Mouse (Mus musculus) gonadal fat pad, adult 2 months (tissue): ENCODE measurements around the gene Rtl5. TPM values are rescaled to one million over a fixed set of nuclear protein-coding genes. Genes with fewer than 3 reads are reported as not detected.

Source experiments
- DNase-seq: peaks from one replicate; pipeline ENCODE4 v3.0.0-alpha.2; 2012; ENCODE audit warnings: low read depth
- polyA plus RNA-seq: library from polyadenylated mRNA; depleted of rRNA; stranded (reverse); fragments of >200 nt; gene quantifications from 2 replicates; pipeline ENCODE4 v1.2.3, GENCODE M21; 2012

Gene Rtl5
- polyA plus RNA-seq, 1 experiment: 22.2 TPM

DNA sequence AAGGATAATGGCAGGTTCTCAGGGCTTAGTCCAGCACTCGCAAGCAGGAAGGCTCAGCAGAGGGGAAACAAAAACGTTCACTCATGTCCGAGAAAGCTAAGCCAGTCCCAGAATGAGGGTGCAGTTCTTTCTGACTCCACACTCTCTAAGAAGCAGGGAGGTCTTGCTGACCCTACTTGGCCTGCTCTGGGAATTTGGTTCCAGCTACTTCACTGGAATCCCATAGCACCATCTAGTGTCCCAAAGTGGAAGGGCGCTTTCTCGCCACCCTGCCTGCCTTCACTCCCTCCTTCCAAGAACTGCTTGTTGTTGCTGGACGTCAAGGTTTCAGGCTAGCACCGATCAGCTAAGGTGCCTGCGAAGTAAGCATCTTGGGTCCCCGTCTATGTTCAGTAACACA lies 5.0 kb downstream of the Rtl5 start:
- no peak for DNase-seq

DNA sequence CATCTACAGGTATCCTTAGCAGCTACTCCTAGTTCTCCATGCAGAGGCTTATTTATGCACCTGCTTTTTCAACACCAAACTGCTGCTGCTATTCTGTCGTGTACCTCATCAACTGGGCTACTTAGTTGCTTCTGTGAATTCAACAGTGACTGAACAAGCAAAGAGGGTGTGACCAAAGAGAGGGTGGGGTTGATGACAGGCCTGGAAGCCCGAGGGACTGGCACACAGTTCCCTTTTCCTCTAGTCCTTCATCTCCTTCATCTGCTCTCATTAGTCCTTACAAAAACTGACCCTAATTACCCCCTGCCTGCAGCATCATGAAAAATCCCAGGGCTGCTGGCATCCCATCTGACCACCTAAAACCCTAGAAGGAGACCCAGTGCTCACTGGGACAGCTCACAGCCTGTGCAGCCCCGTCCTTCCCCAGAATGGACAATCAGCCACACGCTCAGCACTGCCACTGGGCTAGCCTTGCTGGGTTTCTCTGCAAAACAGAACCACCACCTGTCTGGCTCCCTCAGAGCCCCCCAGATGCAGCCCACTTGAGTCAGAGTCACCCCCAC lies 5.8 kb downstream of the Rtl5 start:
- no peak for DNase-seq

DNA sequence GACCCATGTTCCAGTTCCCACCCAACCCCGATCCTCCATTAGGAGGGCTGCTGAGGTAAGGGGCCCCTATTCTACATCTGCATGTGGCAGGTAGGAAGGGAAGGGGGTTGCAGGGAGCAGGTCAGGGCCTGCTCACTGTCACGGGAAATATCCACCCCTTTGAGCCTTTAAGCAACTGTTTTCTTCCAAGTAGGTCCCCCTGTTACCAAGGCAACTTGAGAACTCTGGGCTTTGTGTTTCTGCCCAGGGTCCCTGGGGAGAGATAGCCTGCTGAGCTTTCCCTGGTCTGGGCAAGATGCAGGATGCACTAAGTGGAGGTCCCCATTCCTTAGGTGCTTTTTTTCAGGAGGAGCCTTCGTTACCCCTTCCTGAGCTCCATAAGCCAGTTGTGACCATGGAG lies 7.0 kb downstream of the Rtl5 start:
- DNase-seq: no peak

DNA sequence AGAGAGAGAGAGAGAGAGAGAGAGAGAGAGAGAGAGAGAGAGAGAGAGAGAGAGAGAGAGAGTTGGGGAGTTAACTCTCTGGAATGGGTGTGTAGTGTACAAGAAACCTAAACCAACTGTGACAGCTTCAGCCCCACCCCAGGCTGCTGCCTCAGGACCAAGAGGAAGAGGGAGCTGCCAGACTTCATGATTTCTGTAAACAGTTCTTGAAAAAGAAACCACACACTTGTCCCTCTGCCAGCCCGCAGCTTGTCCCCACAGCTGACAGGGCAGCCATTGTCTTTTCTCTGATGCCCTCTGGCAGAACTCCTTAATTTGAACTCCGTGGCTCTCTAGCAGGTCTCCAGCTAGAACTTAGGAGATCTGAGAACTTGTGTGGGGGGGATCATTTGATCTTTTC lies 10.2 kb downstream of the Rtl5 start:
- DNase-seq: no peak

DNA sequence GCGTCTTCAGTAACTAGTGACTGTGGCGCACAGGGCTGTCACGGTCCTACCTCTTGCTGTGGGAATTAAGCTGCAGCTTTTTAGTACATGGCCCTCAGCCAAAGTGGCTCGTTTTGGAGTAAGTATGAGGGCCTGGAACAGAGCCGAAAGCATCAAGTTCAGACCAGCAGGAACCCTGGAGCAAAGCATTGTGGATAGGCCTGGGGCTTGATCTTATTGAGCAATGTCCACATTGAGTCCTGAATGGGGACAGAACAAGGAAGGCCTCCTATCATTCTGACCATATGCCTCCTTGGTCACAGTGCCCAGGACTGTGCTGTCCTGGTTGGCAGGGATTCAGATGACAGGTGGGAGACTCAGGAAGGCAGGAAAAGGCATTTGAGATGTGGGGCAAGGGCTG lies 10.9 kb downstream of the Rtl5 start:
- DNase-seq: no peak

DNA sequence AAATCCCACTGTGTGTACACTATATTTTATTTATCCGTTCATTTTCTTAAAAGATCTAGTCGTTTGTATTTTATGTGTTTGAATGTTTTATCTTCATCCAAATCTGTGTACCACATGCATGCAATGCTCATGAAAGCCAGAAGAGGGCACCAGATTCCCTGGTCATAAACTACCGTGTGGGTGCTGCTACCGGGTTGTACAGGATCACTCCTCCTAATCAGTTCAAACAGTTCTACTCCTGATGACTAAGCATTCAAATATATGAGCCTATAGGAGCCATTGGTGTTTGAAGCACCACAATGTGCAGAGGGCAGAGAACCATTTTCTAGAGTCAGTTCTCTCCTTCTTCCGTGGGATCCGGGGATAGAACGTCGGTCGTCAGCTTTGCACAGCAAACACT lies 11.7 kb downstream of the Rtl5 start:
- no peak for DNase-seq

DNA sequence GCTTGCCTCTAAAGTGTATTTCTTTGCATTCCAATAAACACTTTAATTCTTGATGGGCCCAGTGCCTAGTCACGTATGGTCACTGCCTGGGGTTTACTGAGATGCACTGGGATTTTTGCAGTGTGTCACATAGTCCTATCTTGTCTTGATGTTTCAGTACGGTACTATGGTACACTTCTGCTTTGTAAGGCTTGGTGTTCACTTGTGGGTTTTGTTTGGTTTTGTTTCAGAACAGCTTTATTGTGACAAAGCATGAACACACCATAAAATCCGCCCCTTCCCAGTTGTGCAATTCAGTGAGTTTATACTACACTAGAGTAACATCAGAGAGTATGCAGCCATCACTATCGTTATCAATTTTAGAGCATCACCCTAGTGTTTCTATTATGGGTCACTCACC lies 17.1 kb downstream of the Rtl5 start:
- DNase-seq: no peak

DNA sequence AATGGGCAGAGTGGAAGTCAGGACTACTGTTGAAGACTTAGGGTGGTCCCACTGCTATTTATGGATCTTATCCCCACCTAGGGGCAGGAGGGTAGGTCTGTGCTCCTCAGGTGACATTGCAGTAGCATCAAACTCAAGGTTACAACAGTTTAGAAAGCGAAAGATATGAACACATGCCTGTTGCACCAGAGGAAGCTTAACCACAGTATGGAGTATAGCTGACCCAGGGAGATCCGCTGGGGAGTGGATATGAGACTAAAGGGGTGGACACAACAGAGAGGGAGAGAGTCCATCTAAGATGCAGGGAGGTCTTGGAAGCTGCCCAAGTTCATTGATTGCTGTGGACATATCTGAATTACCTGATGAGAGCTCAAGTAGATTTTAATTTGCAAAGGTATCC lies 17.7 kb downstream of the Rtl5 start:
- DNase-seq: no peak

DNA sequence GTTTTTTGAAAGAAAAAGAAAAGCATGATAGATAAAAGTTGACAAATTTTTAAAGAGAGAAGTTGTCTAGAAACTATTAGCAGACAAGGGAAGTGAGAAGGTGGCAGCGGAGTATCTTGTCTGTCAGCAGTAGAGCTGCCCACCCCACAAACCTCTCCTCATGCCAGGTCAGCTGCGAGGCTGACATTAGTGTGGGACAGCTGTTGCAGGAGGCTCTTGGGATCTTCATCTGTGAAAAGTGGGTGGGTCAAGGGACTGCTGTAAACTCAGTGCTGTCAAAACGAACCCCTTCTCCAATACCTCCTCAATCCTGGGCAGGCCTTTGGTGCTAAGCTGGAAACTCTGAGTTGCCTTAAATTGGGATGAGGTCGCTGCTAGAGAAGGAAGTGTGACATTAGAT lies 19.9 kb downstream of the Rtl5 start:
- no peak for DNase-seq

DNA sequence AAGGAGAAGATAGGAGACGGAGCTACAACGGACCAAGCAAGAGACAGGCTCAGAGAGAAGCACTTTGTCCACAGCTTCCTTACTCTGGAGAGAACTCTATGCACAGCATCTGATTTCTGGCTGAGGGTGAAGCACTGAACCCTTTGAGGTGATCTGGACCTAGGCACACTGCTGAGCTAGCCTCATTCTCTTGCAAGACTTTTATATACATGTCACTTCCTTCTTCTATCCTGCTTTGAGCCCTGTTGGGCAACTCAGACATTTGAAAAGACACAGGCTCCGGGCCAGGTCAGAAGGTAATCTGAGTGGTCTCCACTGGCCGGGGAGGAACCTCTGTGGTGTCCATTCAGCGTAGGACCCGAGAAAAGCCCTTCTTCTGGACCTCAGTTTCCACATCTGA lies 20.6 kb downstream of the Rtl5 start:
- no peak for DNase-seq

DNA sequence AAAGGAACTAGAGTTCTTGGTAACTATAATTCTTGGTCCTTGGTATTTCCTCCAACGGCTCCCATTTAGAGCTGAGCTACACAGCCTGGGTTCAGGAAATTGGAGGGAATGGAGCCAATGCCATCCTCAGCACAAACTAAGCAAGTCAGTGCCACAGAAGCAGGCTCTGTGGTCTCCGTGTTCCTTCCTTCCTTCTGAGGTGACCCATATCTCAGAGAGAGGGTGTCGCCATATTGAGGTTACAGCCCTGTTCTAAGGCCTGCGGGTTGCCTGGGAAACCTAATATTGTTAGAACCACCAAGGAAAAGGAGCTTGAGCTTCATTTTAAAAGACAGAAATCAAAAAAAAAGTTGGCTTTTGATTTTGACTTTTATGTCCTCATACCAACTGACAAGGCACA lies 28.7 kb downstream of the Rtl5 start:
- DNase-seq: no peak

DNA sequence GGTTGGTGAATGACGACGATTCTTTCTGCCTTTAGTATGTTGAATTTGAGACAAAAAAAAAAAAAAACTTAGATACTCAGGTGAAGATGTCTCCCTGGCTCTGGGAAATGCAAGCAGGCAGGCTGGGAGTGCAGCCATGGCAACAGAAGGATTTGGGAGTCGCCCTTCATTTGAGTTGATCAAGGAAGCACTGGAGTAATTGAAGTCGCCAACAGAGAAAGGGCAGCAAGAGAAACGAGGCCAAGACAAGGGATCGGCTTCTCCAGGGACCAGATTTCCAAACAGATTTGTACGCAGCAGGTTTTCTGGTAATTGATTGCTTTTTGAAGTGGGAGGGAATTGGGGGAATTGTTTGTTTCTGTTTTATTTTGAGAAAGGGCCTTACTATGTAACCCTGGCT lies 29.5 kb downstream of the Rtl5 start:
- DNase-seq: no peak

DNA sequence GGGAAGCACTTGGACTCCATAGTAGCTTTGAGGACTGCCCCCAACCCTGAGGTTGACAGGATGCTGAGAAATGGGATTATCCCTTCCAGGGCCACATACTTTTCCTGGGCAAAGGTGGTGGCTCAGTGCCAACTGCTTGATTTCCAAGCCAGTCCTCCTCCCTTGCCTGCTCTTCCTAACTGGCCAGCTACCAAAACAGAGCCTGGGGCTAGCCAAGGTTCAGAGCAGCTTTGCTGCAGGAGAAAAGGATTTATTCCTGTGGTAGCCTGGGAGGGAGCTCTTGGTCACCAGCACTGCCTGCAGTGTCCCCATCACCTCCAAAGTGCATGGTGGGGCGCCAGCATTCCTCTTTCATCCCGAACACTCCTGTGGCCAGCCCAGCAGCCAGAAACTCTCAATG lies 33.6 kb downstream of the Rtl5 start:
- DNase-seq: no peak

DNA sequence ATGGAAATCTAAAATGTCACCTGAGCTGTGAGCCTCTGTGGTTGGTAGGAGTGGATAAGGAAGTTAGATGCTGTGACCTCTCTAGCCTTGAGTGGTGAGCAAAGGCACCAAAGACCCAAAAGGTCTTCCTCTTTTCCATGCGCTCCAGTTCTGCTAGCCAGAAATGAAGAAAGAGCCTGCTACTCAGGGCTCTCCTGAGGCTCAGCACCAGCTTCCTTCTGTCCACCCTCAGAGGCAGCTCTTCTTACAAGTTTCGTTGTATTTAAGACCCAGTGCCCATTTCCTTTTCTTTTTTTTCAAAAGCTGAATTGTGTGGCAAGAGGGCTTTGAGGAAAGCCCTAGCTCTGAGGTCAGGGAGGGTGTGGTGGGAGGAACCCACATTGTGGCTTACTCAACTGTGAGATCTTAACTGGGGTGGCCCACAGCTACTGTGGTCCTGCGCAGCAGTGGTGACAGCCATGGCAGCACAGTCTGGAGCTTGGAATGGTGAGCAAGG lies 34.2 kb downstream of the Rtl5 start:
- no peak for DNase-seq

DNA sequence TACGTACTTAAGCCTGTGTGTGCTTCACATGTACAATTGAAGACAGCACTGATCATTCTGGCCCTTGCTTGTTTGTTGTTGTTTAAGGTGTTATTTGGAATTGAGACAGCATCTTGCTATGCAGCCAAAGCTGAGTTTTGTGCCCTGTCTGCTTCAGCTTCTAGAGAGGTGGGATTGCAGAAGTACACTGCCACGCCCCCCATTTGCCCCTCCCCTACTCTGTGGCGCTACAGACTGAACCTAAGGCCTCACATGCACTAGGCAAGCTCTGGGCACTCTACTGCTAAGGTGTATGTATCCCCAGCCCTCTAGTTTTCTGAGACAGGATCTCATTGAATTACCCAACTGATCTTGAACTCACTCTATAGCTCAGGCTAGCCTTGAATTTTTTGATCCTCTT lies 35.4 kb downstream of the Rtl5 start:
- no peak for DNase-seq

DNA sequence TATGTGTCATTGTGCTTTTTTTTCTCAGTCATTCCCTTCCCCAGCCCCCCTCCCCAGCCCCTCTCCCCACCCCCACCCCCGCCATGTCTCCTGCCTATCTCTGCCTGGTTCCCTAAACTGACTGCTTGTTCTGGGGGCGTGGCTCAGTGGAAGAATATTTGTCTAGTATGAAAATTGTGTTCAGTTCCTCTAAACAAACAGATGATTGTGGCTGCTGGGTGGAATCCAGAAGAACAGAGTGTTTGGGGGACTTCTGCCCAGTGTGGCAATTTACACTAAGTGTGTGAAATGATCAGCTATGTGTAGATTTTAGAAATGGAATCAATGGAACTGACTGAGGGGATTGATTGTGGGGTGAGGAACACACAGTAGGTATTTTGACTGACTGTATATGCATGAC lies 37.5 kb downstream of the Rtl5 start:
- no peak for DNase-seq

DNA sequence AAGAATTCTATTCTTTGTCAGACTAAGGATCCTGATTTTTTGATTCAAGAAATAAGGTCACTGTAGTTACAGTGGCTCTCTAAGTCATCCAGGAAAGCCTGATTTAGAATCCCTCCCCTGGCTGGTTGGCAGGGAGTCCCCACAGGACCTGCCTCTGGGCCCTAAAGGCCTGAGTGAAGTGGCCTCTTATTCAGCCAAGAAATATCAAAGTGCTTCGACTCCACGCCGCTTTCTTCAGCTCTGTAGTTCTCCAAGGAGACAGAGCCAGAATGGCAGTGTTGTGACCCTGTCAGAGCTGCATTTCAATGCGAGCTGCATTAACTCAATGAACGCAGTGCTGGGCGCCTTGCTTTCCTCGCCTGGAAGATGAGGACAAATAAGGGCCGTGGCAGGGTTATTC lies 38.7 kb downstream of the Rtl5 start:
- DNase-seq: no peak

DNA sequence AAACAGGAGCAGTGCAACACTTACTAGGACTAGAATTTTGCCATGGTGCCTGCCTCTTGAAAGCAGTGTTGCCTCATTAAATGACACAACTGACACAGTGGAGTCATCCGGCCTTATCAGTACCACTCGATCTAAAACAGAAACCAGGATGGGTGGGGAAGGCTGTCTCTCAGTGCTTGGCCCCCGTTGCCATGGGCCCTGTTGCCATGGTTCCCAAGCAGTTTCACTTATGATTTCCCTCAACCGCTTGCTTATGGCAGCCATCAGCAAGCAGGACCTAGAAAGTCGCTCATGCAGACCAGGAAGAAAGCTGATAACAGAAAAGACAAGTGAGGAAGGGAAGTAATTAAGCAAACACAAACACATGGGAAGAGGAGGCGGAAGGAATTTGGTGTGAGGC lies 39.3 kb downstream of the Rtl5 start:
- no peak for DNase-seq

DNA sequence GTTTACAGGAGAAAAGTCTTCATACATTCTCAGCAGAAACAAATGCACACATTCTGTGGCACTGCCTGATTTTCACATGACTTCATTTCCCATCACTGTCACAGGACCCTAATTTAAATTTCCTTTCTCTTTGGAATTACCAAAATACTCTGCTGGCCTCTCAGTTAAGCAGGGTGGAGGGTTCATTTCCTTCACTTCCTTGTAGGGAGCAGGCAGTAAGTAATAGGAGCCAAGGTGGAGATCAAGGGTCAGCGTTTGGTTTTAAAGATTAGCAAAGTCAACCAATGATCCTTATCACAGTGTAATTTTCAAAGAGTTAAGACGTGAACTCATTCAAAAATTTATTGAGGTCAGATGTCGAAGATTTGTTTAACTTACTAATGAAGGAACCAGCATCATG lies 46.1 kb downstream of the Rtl5 start:
- DNase-seq: no peak

DNA sequence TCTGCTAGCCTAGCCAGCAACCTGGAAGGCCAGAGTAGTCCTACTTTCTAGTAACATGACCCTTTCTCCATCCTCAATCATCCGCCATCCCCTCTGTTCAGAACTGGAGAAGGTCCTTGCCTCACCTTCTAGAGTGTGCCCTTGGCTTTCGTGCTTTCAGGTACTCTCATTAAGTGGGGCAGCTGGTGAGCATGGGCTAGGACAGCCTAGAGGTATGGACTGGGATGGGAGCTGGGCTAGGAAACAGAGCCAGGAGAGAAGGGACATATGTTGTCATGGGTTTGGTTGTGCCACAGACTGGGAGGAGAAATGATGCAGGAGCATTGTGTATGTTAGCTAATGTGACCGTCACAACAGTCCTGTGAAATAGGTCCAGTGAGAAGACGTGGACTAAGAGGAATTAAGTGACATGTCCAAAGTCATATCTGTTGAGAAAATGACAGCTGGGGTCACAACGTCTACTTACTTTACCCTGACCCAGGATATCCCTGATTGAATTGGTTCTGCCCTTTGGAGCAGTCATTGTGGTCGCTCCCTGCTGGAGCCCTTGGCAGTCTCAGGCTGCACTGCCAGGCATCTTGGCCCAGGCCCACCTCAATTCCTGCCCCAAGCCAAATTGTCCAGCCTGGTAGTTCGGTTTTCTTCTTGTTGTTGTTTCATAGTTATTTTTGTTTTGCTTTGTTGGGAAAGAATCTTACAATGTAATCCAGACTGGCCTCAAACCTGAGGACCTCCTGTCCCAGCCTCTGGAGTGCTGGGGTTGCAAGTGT lies 51.4 kb downstream of the Rtl5 start:
- no peak for DNase-seq

DNA sequence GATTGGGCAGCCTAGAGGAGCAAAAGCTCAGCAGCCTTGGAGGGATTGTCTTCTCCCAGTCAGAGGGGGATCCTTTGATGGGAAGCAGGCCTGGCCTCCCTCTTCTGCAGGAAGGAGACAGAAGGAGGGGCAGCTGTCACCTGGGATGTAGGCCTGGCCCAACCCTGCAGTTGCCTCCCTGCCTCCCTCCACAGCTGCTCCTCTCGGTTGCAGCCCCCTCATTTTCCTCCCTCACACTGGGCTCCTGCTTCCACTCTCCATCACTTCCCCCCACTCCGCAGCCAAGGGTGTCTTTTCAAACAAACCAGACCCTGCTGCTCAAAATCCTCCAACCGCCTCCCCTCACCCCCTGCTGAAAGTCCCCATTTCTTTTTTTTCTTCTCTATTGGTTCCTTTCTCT lies 52.2 kb downstream of the Rtl5 start:
- DNase-seq: no peak

DNA sequence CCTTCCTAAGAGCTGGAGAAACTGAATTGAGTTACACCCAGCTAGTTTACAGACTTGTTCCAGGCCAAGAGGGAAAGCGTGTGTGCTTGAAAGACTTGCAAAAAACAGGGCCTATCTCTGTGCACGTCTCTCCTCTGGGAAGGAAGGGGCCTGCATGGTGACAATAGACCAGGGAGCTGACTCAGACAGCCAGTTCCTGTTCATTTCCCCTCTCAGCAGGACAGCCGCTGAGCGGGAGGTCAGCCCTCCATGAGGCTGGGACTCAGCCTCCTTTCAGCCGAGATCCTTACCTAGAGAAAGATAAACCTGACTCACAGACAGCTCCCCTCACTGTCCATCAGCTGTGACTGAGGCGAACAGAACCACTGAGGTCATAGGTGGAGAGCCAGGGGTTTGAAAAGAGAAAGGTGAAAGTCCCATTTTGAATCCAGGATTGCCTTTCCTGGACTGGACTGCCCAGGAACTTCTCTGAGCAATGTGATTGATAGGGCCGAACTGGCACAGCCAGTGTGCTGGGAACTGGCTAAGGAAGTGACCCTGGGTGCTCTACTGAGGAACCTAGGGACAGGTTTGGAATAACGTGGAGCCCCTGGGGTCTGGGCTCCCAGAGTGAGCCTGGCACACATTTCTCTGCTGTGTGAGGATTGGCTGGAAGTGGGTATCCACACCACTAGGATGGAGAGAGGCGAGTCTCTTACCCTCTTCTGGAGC lies 53.7 kb downstream of the Rtl5 start:
- DNase-seq: no peak
